Comparison of ENCODE assay signal across 19 mouse cellular contexts in the genomic region with DNA sequence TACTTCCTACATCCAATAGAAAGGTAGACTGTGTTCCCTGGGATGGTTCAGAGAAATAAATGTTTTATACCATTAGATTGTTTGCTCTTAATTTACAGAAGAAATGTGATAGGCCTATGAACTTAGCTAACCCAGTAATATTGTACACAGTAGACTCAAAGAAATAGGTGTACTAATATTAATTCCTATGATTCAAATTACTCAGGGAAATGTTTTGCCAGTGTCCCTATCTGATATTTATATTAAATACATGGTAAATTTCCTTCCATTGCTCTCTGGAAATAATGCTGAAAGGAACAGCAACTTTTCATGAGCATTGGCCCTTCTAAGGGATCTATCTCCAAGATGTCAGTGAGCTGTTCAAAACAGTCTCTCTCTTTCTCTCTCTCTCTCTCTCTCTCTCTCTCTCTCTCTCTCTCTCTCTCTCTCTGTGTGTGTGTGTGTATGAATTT. TPM values are rescaled to one million over a fixed set of nuclear protein-coding genes. Genes with fewer than 3 reads are reported as not detected.
"Had no signal": no experiment of that assay in that cellular context is flagged by ENCODE, and none has a peak within 500 bp of the region (broad histone marks: within the 10 kb centered on the region; RNA-seq: fewer than 3 reads in every experiment).

No protein-coding gene starts in this region.

- ATAC-seq: liver, embryonic 12.5 days; lung, postnatal 0 days had no signal

- H3K9ac ChIP-seq: kidney, embryonic 15.5 days; limb, embryonic 12.5 days; limb, embryonic 15.5 days; liver, embryonic 12.5 days; liver, embryonic 15.5 days; lung, embryonic 14.5 days had no signal

- H3K27me3 ChIP-seq: kidney, embryonic 15.5 days; limb, embryonic 12.5 days; limb, embryonic 15.5 days; liver, embryonic 12.5 days; liver, embryonic 15.5 days had no signal

- H3K4me2 ChIP-seq: kidney, embryonic 15.5 days; limb, embryonic 12.5 days; limb, embryonic 15.5 days; liver, embryonic 12.5 days; liver, embryonic 15.5 days; lung, embryonic 14.5 days; midbrain, embryonic 11.5 days had no signal

- H3K27ac ChIP-seq: kidney, embryonic 15.5 days; limb, embryonic 12.5 days; limb, embryonic 15.5 days; liver, embryonic 12.5 days; liver, embryonic 15.5 days had no signal

- H3K9me3 ChIP-seq: kidney, embryonic 15.5 days; limb, embryonic 12.5 days; limb, embryonic 15.5 days; liver, embryonic 12.5 days; liver, embryonic 15.5 days had no signal

- H3K4me3 ChIP-seq: kidney, embryonic 15.5 days; limb, embryonic 12.5 days; limb, embryonic 15.5 days; liver, embryonic 12.5 days; liver, embryonic 15.5 days had no signal

- H3K36me3 ChIP-seq: limb, embryonic 12.5 days; limb, embryonic 15.5 days had no signal

- H3K4me1 ChIP-seq: limb, embryonic 12.5 days; limb, embryonic 15.5 days; liver, embryonic 15.5 days had no signal

- DNase-seq: kidney, adult 11 months; kidney, adult 8-10 months; kidney, postnatal 10 days; kidney, postnatal 36 days; left cerebral cortex, postnatal 4 days; lung, embryonic 14.5 days; midbrain, embryonic 14.5 days; thymus, adult 18-20 months; thymus, postnatal 4 days had no signal

RNA-seq across cellular contexts. Expression of gene Clec2d, which starts 6.8 kb away (rescaled TPM):
- polyA plus RNA-seq: liver, embryonic 12.5 days; midbrain, embryonic 11.5 days; midbrain, postnatal 0 days; neural tube, embryonic 11.5 days; neural tube, embryonic 14.5 days had no signal
